Mouse (Mus musculus): ENCODE measurements at regions not wholly inside any gene's neighbourhood (a gene's known extent, or its start where the extent isn't known, plus 50 kb on each side); places are given as distances from the start of the nearest gene placed in this dataset.
A peak's percentile ranks its signal among the peaks of the same experiment; 100 is the strongest.

DNA sequence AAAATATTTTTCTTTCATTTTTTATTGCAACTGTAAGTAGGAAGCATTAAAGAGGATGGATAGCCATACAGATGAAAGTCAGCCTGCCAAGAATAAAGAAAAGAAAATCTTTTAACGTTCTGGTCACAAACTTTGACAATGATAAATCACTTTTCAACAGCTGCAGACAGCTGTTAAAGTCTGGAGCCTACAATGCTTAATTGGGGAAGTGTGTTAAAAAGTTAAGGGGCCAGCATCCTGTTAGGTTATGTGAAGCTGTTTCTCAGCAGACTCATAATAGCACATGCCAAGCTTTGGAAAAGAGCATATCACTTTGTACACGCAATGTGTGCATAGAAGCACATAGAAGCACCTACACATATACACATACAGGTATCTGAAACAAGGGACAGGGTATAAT lies 1431.3 kb downstream of the 4930444P10Rik start:
- DNase-seq (ENCODE audit: low read depth, low spot score), result no peak
- TF ChIP-seq POLR2A (IDR thresholded peaks at IDR 0.05; ENCODE audit: control insufficient read depth in 1 of 2, insufficient read depth in 1 of 2, low read depth in 1 of 2, low read length in 2 of 2, poor library complexity in 1 of 2), result no peak
- no peak for TF ChIP-seq POLR2AphosphoS5 (IDR thresholded peaks at IDR 0.05; ENCODE audit: borderline replicate concordance, low read depth, low read length)
- TF ChIP-seq UBTF (IDR thresholded peaks at IDR 0.05; ENCODE audit: borderline replicate concordance, insufficient read depth, low read depth, low read length), result no peak
- TF ChIP-seq EP300 (IDR thresholded peaks at IDR 0.05; ENCODE audit: low read depth in 1 of 2, low read length in 2 of 2), result no peak

DNA sequence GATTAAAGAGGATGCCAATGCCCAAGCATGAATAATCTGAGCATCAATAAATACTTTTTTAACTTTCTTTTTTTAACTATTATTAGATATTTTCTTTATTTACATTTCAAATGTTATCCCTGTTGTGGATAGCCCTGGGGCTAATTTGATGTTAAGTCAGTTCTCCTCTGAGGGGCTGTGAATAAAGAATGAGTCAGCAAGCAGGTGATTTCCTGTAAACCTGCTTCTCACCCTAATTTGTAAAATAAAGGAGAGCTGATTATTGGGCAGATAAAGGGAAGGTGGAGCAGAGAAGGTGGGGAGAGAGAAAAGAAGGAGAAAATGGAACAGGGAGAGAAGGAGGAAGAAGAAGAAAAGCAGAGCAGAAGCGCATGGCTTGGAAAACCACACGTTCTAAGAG lies 1442.8 kb downstream of the 4930444P10Rik start:
- no peaks in the 10 kb centered on the region for H3K4me1 ChIP-seq (ENCODE audit: control insufficient read depth in 1 of 2, insufficient read depth in 2 of 2, low read length in 2 of 2)

More for the DNA sequence above, 1431.3 kb downstream of the 4930444P10Rik start:
- Histone ChIP-seq H3K36me3 (ENCODE audit: control insufficient read depth in 1 of 2, insufficient read depth in 2 of 2, low read length in 2 of 2) (no peaks in the 10 kb centered on the region), H3K27me3 (ENCODE audit: control insufficient read depth in 1 of 2, insufficient read depth in 2 of 2, low read length in 2 of 2) (no peaks in the 10 kb centered on the region), H3K9me3 (replicated peaks; ENCODE audit: insufficient read depth, low read length) (no peaks in the 10 kb centered on the region), H3K79me2 (ENCODE audit: control insufficient read depth, insufficient read depth, low read length, poor library complexity) (no peaks in the 10 kb centered on the region), H3K4me3 (ENCODE audit: control insufficient read depth in 1 of 2, insufficient read depth in 1 of 2, low read depth in 2 of 2, low read length in 2 of 2) (no peak overlapping the region), H3K9ac (ENCODE audit: control insufficient read depth, low read depth, low read length, poor library complexity, severe bottlenecking) (no peak overlapping the region), H3K4me1 (ENCODE audit: control insufficient read depth in 1 of 2, insufficient read depth in 2 of 2, low read length in 2 of 2) (no peaks in the 10 kb centered on the region), H3K27ac (ENCODE audit: control insufficient read depth, low read depth, low read length) (no peak overlapping the region)

DNA sequence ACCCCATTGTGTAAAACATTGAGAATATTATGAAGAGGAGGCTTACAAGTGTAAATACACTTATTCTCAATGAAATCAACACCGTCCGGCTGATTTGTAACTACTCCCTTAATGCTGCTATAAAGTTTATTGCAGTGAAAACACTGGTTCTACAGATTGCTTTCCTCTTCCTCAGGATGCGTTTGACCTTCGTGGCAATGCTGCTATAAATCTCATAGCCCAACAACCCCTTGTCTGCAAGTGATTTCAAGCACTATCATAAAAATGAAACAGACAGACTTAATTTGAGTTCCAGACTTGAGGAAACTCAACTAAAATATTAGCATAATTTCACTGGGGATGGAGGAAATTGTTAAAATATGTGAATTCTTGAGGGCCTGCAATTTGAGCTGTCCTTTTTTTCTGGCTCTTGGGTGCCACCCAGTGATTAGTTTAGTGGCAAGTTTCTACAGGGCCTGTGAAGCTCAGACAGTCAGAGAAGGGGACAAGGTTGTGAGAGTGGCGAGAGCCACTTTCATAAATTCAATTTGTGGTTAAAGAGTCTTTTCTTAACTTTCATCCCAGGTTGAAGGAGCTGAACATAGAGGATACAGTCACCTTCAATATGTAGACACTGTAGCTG lies 1457.4 kb downstream of the 4930444P10Rik start:
- H3K79me2 ChIP-seq (ENCODE audit: control insufficient read depth, insufficient read depth, low read length, poor library complexity), result no peaks in the 10 kb centered on the region
- H3K27me3 ChIP-seq (ENCODE audit: control insufficient read depth in 1 of 2, insufficient read depth in 2 of 2, low read length in 2 of 2), result no peaks in the 10 kb centered on the region
- H3K27ac ChIP-seq (ENCODE audit: control insufficient read depth, low read depth, low read length), result no peak overlapping the region
- no peak overlapping the region for H3K9ac ChIP-seq (ENCODE audit: control insufficient read depth, low read depth, low read length, poor library complexity, severe bottlenecking)
- H3K36me3 ChIP-seq (ENCODE audit: control insufficient read depth in 1 of 2, insufficient read depth in 2 of 2, low read length in 2 of 2), result no peaks in the 10 kb centered on the region
- H3K4me1 ChIP-seq (ENCODE audit: control insufficient read depth in 1 of 2, insufficient read depth in 2 of 2, low read length in 2 of 2), result no peaks in the 10 kb centered on the region
- TF ChIP-seq ZMIZ1 (IDR thresholded peaks at IDR 0.05; ENCODE audit: low read depth, low read length) (no peak), RAD21 (IDR thresholded peaks at IDR 0.05; ENCODE audit: low read depth, low read length) (peak; percentile 17), MYC (IDR thresholded peaks at IDR 0.05; ENCODE audit: low read depth, low read length) (no peak), GABPA (IDR thresholded peaks at IDR 0.05; ENCODE audit: low read depth, low read length) (no peak)
- H3K9me3 ChIP-seq (replicated peaks; ENCODE audit: insufficient read depth, low read length), result no peaks in the 10 kb centered on the region
- DNase-seq (ENCODE audit: low read depth, low spot score), result no peak
- H3K4me3 ChIP-seq (ENCODE audit: control insufficient read depth in 1 of 2, insufficient read depth in 1 of 2, low read depth in 2 of 2, low read length in 2 of 2), result no peak overlapping the region

More for the DNA sequence above, 1442.8 kb downstream of the 4930444P10Rik start:
- H3K4me3 ChIP-seq (ENCODE audit: control insufficient read depth in 1 of 2, insufficient read depth in 1 of 2, low read depth in 2 of 2, low read length in 2 of 2), result no peak overlapping the region
- no peak overlapping the region for H3K9ac ChIP-seq (ENCODE audit: control insufficient read depth, low read depth, low read length, poor library complexity, severe bottlenecking)
- no peak overlapping the region for H3K27ac ChIP-seq (ENCODE audit: control insufficient read depth, low read depth, low read length)
- DNase-seq (ENCODE audit: low read depth, low spot score), result no peak
- H3K27me3 ChIP-seq (ENCODE audit: control insufficient read depth in 1 of 2, insufficient read depth in 2 of 2, low read length in 2 of 2), result no peaks in the 10 kb centered on the region
- H3K9me3 ChIP-seq (replicated peaks; ENCODE audit: insufficient read depth, low read length), result no peaks in the 10 kb centered on the region
- TF ChIP-seq NELFE (IDR thresholded peaks at IDR 0.05; ENCODE audit: low read depth, low read length) (no peak), POLR2AphosphoS5 (IDR thresholded peaks at IDR 0.05; ENCODE audit: borderline replicate concordance, low read depth, low read length) (no peak), MAZ (IDR thresholded peaks at IDR 0.05; ENCODE audit: low read depth, low read length) (no peak), MAFK (IDR thresholded peaks at IDR 0.05; ENCODE audit: borderline replicate concordance, low read depth, low read length) (no peak), MXI1 (IDR thresholded peaks at IDR 0.05; ENCODE audit: low read depth, low read length) (no peak), NRF1 (IDR thresholded peaks at IDR 0.05; ENCODE audit: insufficient read depth, low read depth, low read length, poor library complexity, severe bottlenecking) (no peak), RAD21 (IDR thresholded peaks at IDR 0.05; ENCODE audit: low read depth, low read length) (no peak), HCFC1 (IDR thresholded peaks at IDR 0.05; ENCODE audit: low read depth, low read length) (no peak)
- no peaks in the 10 kb centered on the region for H3K79me2 ChIP-seq (ENCODE audit: control insufficient read depth, insufficient read depth, low read length, poor library complexity)
- H3K36me3 ChIP-seq (ENCODE audit: control insufficient read depth in 1 of 2, insufficient read depth in 2 of 2, low read length in 2 of 2), result no peaks in the 10 kb centered on the region

Measured in MEL (cell line).